Mouse (Mus musculus): ENCODE results near the gene Cdk20. TPM values are rescaled to one million over a fixed set of nuclear protein-coding genes. Genes with fewer than 3 reads are reported as not detected.
A peak's percentile ranks its signal among the peaks of the same experiment; 100 is the strongest.

The Cdk20 gene
- polyA plus RNA-seq, 2 experiments = 2.7 to 3.6 TPM

DNA sequence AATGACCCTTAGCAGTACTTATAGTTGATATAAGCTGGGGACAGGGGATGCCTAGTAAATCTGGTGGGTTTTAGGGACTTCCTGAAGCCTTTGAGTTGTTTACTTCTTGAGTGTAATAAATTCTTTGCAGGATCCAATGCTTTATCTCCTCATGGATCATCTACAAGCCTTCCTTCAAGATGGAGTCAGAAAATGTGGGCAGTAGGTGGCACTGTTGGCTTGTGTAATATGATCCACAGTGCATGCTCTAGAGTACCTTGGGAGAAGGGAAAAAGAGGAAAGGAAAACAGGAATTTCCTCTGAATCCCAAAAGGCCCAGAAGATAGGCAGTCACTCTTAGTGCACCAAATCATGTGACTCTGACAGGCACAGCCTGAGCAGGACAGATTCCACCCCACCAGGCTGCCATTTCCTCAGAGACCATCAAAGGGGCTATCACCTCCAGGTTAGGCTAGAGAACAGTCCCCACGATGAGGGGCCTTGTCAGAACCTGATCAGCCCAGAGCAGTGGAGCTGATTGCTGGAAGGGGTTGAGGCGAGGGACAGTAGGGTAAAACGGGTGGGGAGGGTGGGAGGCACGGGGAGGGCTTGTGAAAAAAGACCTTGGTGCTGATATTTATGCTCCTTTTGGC, 11.3 kb downstream of the Cdk20 start:
- Histone ChIP-seq H3K36me3 (replicated peaks; ENCODE audit: control insufficient read depth, insufficient read depth, low read depth) (no peaks in the 10 kb centered on the region), H3K27ac (no peak overlapping the region), H3K4me3 (ENCODE audit: insufficient read depth in 1 of 2, low read depth in 2 of 2, low read length in 2 of 2) (no peak overlapping the region), H3K9me3 (ENCODE audit: control insufficient read depth, low read length) (no peaks in the 10 kb centered on the region), H3K9ac (replicated peaks) (no peak overlapping the region), H3K4me1 (replicated peaks; ENCODE audit: control insufficient read depth in 2 of 2, insufficient read depth in 2 of 2, low read length in 1 of 2) (peaks cover 0 to 4% of the 10 kb centered on the region in 2 experiments; a peak in 2 of 4 replicates), H3K27me3 (ENCODE audit: control insufficient read depth, insufficient read depth, low read length) (no peaks in the 10 kb centered on the region), H3K4me2 (ENCODE audit: low read depth) (no peak overlapping the region)
- 44% methylated on average over 4 of the region's 4 CpGs for WGBS (ENCODE audit: insufficient replicate concordance)
- ATAC-seq (ENCODE audit: insufficient read depth) (no peak), DNase-seq (ENCODE audit: low read depth in 3 of 3, low spot score in 3 of 3) (no peak)
- peak; percentile 50; the same call in 1 of the 2 replicates for TF ChIP-seq CTCF (IDR thresholded peaks at IDR 0.05; ENCODE audit: low read depth)
- TF ChIP-seq EP300 (IDR thresholded peaks at IDR 0.05; ENCODE audit: low read depth) = no peak

DNA sequence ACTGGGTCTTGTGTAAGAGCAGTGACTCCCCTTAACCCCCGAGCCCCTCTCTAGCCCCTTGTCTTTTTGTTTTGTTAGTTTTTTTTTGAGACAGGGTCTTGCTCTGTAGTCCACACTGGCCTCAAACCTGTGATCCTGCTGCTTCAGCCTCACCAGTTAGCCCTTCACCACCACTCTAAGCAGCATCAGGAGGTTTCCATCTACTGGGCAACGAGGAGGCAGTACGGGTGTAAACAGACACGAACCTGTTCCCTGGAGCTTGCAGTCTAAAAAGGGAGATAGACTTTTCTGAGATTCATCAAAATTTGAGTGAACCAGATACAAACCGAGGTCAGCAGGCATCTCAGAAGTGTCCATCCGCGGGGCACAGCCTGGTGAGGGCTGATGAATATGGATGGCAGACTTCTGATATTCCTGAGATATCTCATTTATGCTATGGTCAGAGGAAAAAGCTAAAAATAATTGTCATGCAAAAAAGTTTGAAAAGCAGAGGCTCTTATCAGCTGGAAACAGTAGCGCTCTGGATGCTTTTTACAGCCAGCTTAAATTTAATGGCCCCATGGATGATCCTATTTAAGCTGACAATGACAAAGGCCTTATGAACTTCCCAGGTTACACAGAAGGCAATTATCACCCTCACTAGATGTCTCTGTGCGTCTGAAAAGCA, 13.3 kb downstream of the Cdk20 start:
- 0 out of 2 replicates have a peak, but pooled peaks have one; percentile 17 for TF ChIP-seq EP300 (IDR thresholded peaks at IDR 0.05; ENCODE audit: low read depth)
- TF ChIP-seq CTCF (IDR thresholded peaks at IDR 0.05; ENCODE audit: low read depth) = no peak
- Histone ChIP-seq H3K4me1 (replicated peaks; ENCODE audit: control insufficient read depth in 2 of 2, insufficient read depth in 2 of 2, low read length in 1 of 2) (peaks cover 10 to 15% of the 10 kb centered on the region in 2 experiments), H3K36me3 (replicated peaks; ENCODE audit: control insufficient read depth, insufficient read depth, low read depth) (no peaks in the 10 kb centered on the region), H3K27me3 (ENCODE audit: control insufficient read depth, insufficient read depth, low read length) (no peaks in the 10 kb centered on the region), H3K9ac (replicated peaks) (no peak overlapping the region), H3K4me3 (ENCODE audit: insufficient read depth in 1 of 2, low read depth in 2 of 2, low read length in 2 of 2) (no peak overlapping the region), H3K27ac (no peak overlapping the region), H3K9me3 (ENCODE audit: control insufficient read depth, low read length) (no peaks in the 10 kb centered on the region), H3K4me2 (ENCODE audit: low read depth) (no peak overlapping the region)
- ATAC-seq (ENCODE audit: insufficient read depth) = no peak
- no peak for DNase-seq (ENCODE audit: low read depth in 3 of 3, low spot score in 3 of 3)
- WGBS (ENCODE audit: insufficient replicate concordance) = 32% methylated on average over 9 of the region's 9 CpGs

DNA sequence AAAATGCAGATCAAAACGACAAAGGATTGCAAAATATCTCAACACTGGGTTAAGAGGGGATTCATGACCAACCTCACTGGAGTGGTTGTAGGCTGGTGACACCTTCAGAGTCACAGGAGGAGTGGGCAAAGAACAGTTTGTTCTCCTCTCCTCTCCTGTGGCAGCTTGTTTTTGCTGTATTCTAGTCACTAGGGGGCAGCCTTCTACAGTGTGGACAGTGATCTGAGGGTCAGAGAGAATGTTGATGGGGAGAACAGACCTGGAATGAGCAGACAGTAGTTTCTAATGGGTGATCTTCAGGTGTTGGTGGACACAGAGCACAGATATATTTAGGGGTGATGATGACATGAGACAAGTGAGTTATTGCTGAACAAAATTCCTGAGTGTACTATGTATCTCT, 15.8 kb downstream of the Cdk20 start:
- no peaks in the 10 kb centered on the region for H3K36me3 ChIP-seq (replicated peaks; ENCODE audit: control insufficient read depth, insufficient read depth, low read depth)
- H3K4me1 ChIP-seq (replicated peaks; ENCODE audit: control insufficient read depth in 2 of 2, insufficient read depth in 2 of 2, low read length in 1 of 2) = peaks cover 11 to 15% of the 10 kb centered on the region in 2 experiments
- TF ChIP-seq EP300 (IDR thresholded peaks at IDR 0.05; ENCODE audit: low read depth) (no peak), CTCF (IDR thresholded peaks at IDR 0.05; ENCODE audit: low read depth) (peak; percentile 83)
- no peak overlapping the region for H3K4me2 ChIP-seq (ENCODE audit: low read depth)
- H3K9ac ChIP-seq (replicated peaks) = no peak overlapping the region
- no peaks in the 10 kb centered on the region for H3K9me3 ChIP-seq (ENCODE audit: control insufficient read depth, low read length)
- no peak overlapping the region for H3K27ac ChIP-seq
- ATAC-seq (ENCODE audit: insufficient read depth) = peak; percentile 57; the same call in 1 of the 2 replicates
- WGBS (ENCODE audit: insufficient replicate concordance) = 2% methylated on average over 1 of the region's 1 CpGs
- DNase-seq (ENCODE audit: low read depth in 3 of 3, low spot score in 3 of 3) = no peak
- H3K4me3 ChIP-seq (ENCODE audit: insufficient read depth in 1 of 2, low read depth in 2 of 2, low read length in 2 of 2) = no peak overlapping the region
- no peaks in the 10 kb centered on the region for H3K27me3 ChIP-seq (ENCODE audit: control insufficient read depth, insufficient read depth, low read length)

DNA sequence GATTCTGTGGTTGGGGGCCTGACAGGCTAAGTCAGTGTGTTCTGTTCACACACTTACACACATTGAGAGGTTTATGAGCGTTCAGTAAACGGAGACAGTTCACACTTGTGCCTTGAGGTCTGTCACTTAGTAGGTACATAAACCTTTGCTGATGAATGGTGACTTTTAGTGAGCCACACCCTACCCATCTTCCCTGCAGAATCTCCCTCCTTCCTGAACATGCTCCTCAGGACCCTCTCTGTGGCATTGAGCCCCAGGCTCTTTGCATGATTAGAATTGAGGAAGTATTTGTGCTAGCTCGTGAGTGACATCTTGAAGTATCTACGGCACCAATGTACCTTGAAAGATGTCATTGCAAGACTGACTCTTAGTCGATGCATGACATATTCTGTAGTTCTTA, 16.6 kb downstream of the Cdk20 start:
- TF ChIP-seq EP300 (IDR thresholded peaks at IDR 0.05; ENCODE audit: low read depth) (no peak), CTCF (IDR thresholded peaks at IDR 0.05; ENCODE audit: low read depth) (no peak)
- H3K9ac ChIP-seq (replicated peaks) = no peak overlapping the region
- 50% methylated on average over 5 of the region's 5 CpGs for WGBS (ENCODE audit: insufficient replicate concordance)

More for the DNA sequence above, 16.6 kb downstream of the Cdk20 start:
- ATAC-seq (ENCODE audit: insufficient read depth) = no peak
- no peaks in the 10 kb centered on the region for H3K27me3 ChIP-seq (ENCODE audit: control insufficient read depth, insufficient read depth, low read length)
- no peak for DNase-seq (ENCODE audit: low read depth in 3 of 3, low spot score in 3 of 3)
- no peaks in the 10 kb centered on the region for H3K9me3 ChIP-seq (ENCODE audit: control insufficient read depth, low read length)
- no peaks in the 10 kb centered on the region for H3K36me3 ChIP-seq (replicated peaks; ENCODE audit: control insufficient read depth, insufficient read depth, low read depth)
- H3K4me2 ChIP-seq (ENCODE audit: low read depth) = no peak overlapping the region
- no peak overlapping the region for H3K4me3 ChIP-seq (ENCODE audit: insufficient read depth in 1 of 2, low read depth in 2 of 2, low read length in 2 of 2)
- no peak overlapping the region for H3K27ac ChIP-seq
- H3K4me1 ChIP-seq (replicated peaks; ENCODE audit: control insufficient read depth in 2 of 2, insufficient read depth in 2 of 2, low read length in 1 of 2) = peaks cover 11 to 15% of the 10 kb centered on the region in 2 experiments

All from liver, embryonic 14.5 days (tissue).